Mouse (Mus musculus): ENCODE results near the gene Adcy3.

Gene Adcy3

DNA sequence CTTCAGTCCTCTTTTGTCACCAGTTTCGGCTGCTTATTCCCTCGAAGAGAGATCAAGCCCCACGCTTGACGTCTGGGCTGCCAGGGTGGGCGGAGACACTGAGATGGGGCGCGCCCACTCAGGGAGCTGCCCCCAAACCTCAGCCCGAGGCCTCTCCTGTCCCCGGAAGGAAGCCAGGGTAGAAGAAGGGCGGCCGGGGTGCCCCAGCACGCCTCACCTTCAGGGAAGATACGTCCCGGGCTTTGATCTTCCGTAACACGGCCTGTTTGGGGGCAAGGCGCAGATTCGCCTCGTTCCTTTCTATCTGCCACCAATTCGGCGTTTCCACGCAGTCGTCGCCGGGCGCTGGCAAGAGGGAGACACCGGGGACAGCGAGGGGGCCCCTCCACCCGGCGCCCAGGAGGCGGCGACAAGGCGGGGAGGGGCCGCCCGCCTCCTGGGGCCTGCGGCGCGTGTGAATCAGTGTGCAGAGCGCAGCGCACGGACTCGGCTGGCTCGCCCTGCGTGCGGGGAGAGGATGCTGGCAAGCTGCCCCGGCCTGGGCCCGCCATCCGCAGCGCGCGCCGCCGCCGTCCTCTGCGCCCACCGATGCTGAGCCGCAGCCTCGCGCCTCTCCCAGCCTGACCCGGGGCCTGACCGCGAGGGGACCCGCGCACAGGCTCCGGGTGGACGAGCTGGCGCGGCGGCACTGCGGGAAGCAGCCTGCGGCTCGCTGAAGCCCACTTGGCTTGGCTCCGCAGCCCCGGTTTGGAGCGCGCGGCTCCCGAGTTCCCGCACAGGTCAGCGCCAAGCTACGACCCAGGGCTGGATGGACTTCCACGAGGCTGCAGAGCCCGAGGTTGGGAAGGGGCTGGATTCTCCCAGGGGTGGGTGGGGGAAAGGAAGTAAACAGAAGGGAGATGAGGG lies at the start of gene Adcy3:
Gene Adcy3, plus strand, starts transcription at position 163 of the 906 bp plus-strand sequence.
- DNase-seq, result peak; percentile 91

DNA sequence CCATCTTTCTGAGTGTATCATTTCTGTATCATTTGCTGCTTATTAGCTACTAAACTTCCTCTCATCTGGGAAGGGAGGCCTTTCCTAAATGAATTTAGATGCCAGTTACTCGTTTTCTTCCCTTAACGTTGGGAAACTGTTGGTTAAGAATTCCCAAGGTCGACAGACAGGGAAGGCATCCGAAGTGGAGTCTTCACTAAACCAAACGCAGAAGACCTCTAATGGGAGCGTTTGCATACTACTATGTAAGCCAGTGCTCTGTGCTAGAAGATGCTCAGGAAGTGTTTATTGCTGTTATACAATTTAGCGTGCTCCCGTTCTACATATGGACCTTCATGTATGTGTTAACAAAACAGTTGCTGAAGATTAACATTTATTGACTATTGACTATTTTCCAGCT lies 49.5 kb upstream of the Adcy3 start:
- DNase-seq, result no peak

DNA sequence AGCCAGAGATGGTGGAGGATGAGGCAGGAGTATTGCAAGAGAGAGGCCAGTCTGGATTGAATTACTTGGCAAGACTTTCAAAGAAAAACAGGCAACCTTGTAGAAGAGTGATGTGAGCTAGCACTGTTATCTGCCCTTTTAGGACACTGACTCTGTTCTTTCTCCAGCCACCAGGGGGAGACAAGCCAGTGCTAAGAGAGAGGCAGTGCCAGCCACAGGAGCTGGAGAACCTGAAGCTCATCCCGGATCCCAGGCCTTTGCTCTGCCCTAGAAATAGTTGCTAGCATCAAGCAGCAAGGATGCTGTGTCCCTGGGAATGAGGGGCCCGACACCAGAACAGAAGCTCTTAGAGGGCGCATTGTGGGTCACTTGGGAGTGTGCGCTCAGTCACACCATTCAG lies 25.5 kb upstream of the Adcy3 start:
- peak; percentile 75 for DNase-seq

DNA sequence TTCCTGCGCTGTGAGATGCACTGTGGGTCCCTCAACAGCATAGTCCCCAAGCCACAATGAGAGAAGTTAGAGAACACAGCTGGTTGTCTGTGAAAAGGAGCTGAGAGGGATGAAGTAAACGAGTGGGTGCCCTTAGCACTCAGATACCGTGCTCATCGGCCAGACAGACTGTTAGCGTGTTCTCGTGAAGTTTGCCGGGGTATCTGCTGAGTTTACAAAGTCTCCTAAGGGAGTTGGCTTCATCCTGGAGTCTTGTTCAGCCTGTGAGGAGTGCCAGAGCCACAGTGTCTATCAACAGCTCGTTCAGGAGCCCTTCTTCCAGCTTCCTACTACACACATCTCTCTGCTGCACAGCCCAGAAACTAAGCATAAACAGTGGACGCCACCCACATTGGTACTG lies 16.8 kb upstream of the Adcy3 start:
- no peak for DNase-seq

DNA sequence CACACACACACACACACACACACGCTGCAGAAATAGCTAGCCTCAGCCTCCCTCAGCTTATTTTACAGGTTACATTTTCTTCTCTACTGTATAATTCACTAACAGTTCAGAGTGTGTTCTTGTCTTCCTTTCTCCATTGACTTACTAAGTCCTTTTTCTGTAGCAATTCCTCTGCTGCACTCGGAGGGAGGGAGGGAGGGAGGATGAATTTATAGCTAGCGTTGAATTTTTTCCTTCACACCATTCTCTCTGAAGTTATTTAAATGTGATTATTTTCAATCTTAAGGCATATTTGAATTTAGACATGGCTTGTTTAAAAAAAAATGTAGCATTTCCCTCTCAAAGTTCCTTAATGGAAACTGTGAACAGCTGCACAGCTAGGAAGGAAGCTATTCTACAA lies 15.8 kb upstream of the Adcy3 start:
- no peak for DNase-seq

DNA sequence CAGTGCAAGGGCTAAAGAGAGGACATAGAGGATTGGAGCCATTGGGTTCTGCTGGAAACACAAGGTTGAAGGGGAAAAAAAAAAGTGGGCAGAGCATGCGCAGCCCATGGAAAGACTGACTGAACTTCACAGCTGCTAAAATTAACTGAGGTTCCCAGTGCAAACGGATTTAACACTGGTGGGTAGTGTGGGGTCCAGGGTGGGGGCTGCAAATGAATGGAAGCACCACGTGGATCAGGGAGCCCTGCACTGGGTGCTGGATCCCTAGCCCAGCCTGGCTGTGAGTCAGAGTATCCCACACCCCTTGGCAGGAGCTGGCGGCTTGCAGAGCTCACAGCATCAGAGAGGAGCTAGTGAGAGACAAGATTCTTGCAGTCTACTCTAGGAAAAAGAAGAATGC lies 15.3 kb upstream of the Adcy3 start:
- no peak for DNase-seq

DNA sequence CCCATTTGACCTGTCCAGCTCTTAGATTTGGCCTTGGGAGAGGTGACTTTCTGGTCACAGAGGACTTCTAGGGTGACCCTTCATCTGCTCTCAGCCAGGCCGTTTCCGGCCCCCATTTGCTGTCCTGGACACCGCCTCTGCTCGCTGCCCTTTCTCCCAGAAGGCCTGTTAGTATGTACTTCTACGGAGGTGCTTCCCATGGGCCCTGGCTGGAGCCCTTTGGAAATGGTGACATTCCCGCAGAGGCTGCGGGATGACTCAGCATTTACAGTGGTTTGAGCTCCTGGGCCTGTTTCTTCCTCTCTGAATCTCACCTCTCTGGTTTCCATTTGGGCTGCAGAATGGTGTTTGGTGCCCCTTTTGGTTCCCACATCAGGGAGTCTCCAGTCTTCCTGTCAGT lies 5.6 kb upstream of the Adcy3 start:
- no peak for DNase-seq

DNA sequence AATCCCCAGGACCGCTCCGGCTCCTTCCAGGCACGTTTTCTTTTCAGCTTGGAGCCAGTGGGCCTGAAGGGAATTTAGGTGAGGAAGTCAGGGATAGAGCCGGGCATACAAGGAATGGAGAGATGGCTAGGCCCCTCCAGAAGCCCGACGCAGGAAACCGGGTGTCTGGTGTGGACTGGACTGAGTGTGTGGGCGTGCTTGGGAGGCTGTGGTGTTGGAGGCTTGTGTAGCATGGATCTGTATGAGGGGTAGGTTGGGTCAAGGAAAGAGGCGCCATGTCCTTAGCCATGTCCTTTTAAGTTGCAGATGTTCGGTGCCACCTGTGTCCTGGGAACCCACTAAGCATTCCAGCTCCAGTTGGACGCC lies 927 bp downstream of the Adcy3 start:
- DNase-seq, result no peak

DNA sequence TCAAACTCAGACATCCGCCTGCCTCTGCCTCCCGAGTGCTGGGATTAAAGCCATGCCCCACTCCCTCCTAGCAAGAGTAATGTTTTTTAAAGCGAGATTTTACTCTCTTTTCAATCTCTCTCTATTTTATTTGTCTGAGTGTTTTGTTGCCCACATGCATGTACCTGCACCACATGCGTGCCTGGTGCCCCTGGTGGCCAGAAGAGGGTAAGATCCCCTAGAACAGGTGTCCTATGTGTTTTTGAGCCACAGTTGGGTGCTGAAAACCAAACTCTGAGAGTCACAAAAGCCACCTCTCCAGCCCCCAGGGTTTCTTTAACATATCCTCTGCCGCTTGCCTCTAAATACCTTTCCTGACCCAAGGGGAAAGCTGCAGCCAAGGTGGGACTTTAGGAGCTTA lies 10.3 kb downstream of the Adcy3 start:
- DNase-seq, result peak; percentile 39

DNA sequence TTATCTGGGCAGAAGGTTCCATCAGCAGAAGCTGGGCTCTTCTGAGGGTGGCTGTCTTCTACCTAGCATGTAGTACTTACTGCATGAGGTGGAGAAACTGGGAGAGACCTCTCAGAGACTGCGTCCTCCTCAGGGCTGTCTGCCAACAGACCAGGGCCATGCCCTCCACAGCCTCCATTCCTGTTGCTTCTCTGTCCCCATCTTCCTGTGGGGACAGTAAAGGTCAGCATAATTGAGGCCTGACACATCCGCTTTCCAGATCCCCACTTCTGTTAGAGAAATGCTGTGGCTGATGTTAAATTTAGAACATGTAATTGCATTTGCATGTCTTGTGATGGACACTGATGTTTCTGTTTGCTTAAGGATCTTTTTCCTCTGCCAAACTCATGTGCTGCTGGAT lies 18.0 kb downstream of the Adcy3 start:
- DNase-seq, result no peak

DNA sequence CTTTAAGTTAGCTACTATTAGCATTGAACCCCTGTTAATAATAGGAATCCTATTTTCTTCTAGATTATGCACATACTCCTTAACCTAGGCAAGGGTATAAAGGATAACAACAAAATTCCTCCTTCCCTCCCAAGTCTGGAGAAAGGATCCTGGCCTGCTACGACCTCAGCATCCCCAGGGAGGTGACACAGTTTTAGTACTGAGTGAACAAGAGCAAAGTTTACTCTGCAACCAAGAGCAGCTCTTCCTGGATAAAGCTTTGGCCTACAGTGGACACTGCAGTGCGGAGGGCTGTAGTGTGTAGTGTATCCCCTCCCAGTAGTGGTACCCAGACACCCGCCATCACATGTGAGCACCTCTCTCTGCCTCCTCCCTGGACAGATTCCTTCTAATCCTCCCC lies 19.1 kb downstream of the Adcy3 start:
- DNase-seq, result no peak

DNA sequence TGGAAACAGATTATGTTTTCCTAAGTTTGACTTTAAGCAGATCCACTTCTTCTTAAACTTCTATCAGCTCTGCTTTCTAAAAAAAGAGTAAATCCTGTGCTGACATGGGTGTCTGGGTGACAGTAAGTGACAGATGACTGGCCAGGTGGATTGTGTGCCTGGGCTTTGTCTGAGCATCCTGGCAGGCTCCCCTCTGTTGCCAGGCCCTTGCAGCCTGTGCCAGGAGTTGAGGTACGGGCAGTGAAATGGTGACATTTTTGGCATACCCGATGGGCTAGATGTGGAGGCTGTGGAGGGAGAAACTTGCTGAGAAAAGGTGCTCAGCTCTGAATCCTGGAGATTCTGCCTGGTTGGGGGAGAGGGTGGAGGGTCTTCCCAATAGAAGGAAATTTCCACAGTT lies 24.6 kb downstream of the Adcy3 start:
- no peak for DNase-seq

DNA sequence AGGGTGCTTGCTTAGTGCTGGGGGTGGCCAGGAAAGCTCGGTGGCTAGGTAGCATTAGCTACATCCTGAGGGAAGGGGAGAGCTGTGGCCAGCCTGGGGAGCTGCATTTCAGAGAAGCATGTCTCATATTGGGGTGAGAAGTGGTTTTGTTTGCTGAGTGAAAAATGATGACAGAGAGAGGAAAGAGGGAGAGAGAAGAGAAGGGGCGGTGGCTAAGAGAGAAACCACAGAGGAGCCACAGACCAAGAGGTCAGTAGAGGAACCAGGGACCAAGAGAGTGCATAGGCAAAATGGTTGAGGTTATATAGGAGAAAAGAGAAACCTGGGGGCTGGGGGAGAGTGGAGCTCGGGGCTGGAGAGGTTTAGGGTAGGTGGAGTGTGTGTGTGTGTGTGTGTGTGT lies 25.3 kb downstream of the Adcy3 start:
- DNase-seq, result no peak

DNA sequence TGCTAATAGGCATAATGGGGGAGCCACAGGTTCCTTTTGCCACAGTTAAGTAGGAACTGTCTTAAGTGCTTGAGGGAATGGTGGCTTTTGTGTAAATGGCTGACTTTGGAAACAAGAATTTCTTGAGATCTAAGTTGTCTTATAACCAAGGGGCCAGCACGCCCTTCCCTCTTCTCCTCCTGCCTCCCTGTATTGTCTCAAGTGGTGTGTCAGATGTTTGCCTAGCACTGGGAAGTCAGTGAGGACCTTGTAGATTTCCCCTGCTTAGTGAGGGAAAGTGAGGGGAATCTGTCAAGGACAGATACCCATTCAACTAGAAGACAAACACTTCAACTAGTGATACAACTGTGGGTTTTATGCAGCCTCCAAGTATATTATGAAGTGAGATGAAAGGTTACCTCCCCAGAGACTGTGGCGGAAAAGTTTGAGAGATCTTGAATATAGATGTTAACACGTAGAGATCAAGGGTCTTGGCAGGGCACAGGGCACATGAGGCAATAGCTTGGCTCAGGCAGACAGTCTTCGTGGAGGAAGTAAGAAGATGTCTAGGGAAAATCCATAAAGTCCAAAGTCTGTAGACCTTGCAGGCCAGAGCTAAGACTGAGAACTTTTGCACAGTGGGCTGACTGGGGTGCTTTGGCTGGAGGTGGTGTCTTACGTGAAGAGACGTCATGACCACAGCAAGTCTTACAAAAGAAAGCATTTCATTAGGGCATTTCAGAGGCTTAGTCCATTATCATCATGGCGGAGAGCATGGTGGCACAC lies 26.1 kb downstream of the Adcy3 start:
- no peak for DNase-seq

DNA sequence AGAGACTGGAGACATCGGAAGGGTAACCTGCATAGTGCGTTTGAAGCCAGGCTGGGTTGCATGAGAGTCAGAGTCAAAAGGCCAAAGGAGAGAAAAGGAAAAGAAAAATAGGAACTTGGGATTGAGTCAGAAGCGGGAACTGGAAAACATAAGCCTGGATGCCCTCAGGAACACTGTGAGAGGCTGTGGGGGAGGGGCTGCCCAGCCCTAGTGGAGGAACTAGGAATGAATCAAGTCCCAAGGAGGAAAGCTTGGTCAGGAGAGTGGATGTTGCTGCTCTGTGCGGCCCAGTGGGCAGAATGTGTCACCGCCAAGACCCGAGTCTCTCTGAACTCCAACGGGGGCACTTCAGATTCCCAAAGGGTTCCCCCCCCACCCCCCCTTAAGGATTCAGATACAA lies 27.4 kb downstream of the Adcy3 start:
- DNase-seq, result no peak

DNA sequence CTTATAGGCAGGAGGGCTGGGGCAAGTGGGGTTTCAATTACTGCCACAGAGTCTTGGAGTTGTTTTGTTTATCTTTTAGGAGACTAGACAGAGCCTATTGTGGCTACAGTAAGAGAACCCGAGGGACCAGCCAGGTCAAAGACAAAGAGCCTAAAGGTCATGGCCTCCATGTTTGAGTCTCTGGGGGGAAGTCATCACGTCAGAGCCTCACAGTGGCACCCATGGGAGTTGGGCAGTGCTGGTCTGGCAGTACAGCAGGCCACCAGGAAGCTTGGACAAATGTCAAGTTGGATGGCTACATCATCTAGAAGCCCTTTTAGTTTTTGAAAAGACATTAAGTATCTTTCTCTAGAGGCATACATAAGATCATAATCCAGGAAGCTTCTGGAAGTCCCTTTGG lies 30.0 kb downstream of the Adcy3 start:
- no peak for DNase-seq

DNA sequence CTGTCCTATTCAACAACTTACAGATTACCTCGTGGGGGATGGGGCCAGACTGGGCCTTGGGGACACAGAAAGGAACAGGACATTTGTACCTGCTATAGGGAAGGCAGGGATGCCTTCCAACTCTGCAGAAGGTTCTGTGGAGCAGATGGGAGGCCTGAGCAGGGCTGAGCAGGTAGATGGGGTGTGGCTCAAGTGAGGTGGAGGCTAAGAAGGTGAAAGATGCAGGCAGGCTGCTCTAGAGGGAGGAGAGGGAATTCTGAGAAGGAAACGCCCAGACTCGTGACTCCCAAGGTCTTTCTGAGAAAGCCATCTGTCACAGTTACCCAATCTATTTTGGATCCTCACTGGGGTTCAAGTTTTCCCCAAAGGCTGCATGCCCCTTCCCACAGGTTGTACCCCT lies 34.1 kb downstream of the Adcy3 start:
- no peak for DNase-seq

DNA sequence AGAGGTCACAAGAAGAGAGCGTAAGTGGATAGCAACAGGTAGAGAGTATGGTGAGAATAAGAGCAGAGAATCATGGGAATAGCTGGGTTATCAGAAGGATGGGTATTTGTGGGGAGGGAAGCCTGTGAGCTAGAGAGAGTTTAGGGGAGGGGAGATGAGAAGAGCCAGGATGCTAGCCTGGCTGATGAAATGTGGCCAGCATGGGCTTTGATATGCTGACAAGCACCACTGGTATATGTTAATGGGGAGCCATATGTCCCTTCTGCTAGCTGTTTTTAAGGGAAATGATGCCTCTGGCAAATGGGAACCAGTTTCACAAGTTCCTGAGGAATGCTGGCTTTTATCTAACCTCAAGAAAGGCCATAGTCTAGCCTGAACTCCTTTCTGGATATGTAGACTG lies 36.2 kb downstream of the Adcy3 start:
- DNase-seq, result no peak

DNA sequence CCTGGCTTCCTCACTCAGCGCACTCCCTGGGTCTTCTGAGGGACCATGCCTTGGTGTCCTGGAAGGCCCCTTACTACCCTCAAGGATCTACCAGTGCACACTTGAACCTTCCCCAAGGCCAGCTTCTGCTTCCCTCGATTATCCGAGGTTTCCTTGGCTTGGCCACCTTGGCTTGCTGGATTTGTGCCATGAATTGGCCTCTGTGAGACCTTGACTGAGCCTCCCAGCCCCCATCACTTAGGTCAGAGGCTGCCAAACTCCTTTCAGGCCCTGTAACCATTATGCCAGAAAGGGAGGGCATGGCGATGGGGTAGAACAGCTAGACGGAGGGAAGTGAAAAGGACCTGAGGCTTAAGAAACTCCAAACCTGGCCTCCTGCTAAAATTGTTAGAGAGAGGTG lies 36.7 kb downstream of the Adcy3 start:
- DNase-seq, result no peak

DNA sequence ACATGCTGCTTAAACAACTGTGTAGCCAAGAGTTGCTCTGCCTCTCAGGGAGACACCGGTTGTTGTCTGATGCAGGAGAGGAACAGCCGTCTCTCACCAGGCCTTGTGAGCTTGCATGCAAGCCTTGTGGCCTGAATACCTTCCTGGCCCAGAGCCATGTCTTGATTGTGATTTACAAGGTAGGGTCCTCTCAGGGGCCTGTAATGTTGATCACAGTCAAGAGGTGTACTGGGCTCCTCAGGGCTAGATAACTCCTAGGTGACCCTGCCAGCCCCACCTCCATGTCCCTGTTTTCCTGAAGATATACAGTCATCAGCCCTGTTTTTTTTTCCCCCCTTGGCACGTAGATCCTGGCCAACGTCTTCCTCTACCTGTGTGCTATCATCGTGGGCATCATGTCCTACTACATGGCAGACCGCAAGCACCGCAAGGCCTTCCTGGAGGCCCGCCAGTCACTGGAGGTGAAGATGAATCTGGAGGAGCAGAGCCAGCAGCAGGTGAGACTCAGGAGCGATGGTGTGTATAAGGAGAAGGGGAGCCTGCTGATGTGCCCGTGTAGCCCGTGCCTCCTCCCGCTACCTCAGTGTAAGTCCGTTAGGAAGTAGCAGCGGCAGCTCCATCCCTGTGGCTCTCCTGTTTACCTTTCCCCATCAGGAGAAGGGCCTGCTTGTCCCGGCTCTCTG lies 40.3 kb downstream of the Adcy3 start:
- DNase-seq, result no peak

DNA sequence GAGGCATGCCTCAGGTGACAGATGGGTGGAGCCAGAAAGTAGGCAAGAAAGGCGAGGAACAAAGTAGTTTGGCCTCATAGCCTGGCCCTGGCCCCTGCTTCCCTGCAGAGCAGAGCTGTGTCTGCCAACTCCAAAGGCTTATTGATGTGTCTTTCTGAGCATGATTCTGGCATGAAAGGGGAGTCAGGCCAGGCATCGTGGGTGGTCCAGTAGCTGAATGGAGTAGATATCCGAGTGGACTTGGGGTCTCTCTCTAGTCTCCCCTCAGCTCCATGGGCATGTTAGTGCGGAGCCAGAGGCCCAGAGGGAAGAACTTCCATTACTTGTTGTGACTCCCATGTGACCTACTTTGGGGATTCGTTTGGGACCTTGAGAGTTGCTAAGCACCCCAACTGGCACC lies 45.9 kb downstream of the Adcy3 start:
- no peak for DNase-seq

DNA sequence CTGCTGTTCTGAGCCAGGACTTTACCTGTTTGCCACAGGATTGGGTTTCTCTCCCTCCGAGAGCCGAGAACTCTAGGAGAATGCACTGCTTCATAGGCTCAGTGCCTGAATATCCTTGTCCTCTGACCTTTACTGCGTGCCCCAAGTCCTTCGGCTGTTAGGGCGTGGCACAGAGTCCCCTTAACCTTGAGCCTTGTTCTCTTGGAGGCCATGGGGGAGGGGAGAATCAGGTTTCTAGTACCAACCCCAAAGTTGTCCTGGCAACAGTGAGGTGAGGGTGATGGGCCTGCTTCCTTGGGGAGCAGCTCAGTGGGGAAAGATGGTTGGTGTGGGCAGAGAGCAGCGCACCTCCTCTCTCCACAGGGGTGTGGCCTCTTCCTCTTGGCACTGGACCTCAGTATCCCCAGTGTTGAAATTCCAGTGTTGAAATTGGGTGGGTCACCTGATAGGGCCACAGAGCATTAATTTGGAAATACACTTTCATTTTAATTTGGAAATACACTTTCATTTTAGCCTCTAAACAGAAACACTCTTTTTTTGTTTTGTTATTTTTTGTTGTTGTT lies 46.8 kb downstream of the Adcy3 start:
- DNase-seq, result no peak

DNA sequence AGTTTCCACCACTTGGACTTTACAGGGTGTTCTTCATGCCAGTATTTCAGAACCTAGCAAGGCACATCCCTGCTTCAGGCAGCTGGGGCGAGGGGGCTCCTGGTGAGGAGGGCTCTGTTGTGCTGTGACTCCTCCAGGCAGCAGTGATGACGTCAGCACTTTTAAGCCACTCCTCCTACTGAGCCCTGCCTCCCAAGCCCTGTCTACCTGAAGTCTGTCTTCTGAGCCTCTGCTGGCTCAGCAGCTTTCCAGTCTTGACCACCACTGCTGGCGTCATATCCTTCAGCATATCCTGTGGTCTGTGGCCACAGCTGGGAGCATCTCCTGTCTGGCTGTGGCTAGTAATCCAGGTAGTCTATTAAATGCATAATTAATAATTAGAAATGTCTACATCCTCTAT lies 47.6 kb downstream of the Adcy3 start:
- no peak for DNase-seq

DNA sequence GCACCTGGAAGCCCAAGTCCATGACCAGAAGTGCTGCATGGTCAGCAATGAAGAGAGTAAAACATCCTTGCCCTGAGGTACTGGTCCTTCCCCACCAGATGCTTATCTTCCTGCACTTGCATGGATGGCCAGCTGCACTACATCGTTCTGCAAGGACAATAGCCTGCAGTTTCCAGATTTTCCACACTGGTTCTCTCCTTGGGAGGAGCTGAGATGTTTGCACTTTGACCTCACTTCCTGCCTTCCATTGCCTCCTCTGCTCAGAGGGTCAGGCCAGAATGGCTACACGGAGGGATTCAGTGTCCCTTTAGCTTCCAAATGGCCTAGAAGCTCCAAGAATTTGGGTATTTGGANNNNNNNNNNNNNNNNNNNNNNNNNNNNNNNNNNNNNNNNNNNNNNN lies 51.7 kb downstream of the Adcy3 start:
- no peak for DNase-seq
